Mouse (Mus musculus): ENCODE data around the gene Aup1.

- TF ChIP-seq CTCF (IDR thresholded peaks at IDR 0.05; ENCODE audit: insufficient read depth, low read depth, low read length), result no peak
- no peak for TF ChIP-seq POLR2A (IDR thresholded peaks at IDR 0.05; ENCODE audit: insufficient read depth, low read depth, low read length)
These were observed 45.7 kb upstream of the Aup1 start for GRCm38 (mm10) chr6:83008659-83009058.

Data from olfactory bulb, adult 2 months (tissue).